Mouse (Mus musculus) stomach, postnatal 0 days (tissue): ENCODE data around the gene Ola1.

Experiments used
- CTCF ChIP-seq: IDR thresholded peaks from 2 replicates; pipeline ENCODE4 v1.5.1; 2016; ENCODE audit warnings: antibody characterized with exemption, low read depth, mild to moderate bottlenecking, moderate library complexity
- EP300 ChIP-seq: optimal IDR thresholded peaks from 2 replicates; pipeline ENCODE3; 2016; ENCODE audit warnings: antibody characterized with exemption

GRCm38 (mm10) chr2:73118781-73119180 is 99.9 kb downstream of the Ola1 start:
- TF ChIP-seq CTCF (no peak), EP300 (no peak)
